Mouse (Mus musculus): Measurements from ENCODE around the gene Ccdc88a.

The Ccdc88a gene

DNA sequence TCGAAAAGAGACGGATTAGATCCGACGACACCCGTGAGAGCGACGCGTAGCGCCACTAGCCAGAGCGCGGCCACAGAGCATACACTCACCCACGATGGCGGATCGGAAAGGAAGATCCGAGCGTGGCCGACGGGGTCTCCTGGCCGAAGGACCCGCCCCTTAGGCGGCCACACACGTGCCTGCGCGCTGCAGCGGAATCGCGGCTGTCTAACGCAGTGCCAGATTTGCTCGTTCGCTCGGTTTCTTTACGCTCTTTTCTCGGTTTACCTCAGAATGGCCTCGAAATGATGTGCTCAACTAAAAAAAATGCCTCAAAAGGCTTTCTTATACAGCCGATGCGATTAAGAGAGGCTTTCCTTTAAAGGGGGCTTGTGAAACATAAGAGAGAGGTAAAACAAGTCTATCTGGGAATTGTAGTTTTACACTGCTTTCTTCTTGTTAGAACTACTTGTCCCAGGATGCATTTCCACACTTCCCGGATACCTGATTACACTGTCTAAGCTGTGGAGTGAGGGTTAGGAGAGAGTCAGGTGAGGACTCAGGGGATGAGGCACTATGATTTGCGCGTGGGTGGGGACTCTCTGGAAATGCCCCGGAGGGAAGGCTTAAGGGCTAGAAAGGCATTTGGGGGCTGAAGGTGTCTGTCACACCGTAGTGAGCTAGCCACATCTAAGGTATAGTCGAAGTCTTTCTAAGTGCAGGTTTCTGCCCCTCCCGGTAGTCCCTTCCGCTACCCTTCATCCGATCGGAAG, 174.5 kb downstream of the Ccdc88a start, which contains the start of the genes Clhc1 and Rps27a:
Gene Clhc1 (plus strand): TSS at position 199 of the 752 bp plus-strand sequence.
Gene Rps27a (minus strand): TSS at position 358 of the 752 bp plus-strand sequence.
- in situ Hi-C loops (cut with MboI, MseI) = loop anchor here (5.0 to 25.0 kb wide), 4 partner anchors 144 to 639 kb away; partner anchors contain the start of genes Rtn4 (in 2 of the 2) and Pnpt1 (in 1 of the 2)

DNA sequence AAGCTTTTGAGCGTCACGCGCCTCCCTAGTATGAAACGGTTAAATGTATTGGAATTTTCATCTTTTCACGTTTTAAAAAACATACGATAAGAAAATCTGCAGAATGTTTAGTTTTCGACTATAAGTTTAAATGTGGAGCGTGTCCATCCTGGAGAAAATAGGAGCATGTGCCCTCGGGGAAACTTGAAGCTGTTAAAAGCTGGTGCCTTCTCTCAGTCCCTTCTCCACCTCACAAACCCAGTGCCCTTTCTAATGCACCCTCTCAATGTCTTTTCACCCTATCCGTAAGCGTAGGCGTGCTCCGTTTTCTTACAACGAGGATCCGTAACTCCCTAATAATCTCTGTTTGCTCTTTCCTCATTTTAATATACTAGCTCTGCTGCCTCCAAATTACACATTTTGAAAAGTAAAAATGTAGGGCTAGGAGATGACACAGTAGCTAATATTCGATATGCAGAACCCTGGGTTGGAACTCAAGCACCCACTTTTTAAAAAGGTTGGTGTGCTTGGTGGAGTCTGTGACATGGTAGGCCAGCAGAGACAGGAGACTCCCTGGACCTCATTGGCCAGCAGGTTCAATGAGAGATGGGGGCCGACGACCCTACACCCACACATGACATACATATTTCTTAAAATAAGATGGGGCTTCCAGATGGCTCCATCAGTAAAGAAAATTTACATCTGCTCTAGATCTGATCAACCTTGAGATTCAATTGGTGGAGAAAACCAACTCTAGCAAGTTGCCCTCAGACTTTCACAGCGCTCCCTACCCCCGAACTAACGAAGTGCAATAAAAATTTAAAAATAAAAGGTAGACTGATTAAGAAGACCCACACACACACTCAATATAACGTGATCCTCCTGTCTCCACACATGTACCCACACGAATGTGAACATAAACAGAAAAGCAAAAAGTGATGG, 175.3 kb downstream of the Ccdc88a start:
- in situ Hi-C loops (cut with MboI, MseI) = loop anchor here (5.0 to 25.0 kb wide), 4 partner anchors 144 to 639 kb away; partner anchors contain the start of genes Rtn4 (in 2 of the 2) and Pnpt1 (in 1 of the 2)

DNA sequence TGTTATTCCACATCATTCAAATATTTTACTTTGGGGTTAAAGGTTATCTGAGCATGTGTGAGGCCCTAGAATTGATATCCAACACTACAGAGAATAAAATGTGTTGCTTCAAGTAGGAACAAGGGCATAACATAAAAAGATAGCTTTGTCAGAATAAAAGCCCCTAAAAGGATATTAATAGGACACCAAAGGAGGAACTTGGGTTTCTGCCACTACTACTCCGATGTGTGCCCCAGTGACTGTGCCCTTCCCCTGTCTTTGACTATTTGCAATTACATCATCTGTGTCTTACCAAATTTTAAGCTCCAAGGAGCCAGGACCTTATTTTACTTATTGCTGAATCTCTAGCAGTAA, 175.9 kb downstream of the Ccdc88a start:
- in situ Hi-C loops (cut with MboI, MseI) = loop anchor here (5.0 to 25.0 kb wide), 4 partner anchors 143 to 638 kb away; partner anchors contain the start of genes Rtn4 (in 2 of the 2) and Pnpt1 (in 1 of the 2)

All from T-helper 17 cell (primary cell).